Mouse (Mus musculus) embryonic facial prominence, embryonic 11.5 days (tissue): ENCODE measurements around the gene Vmn2r70. TPM values are rescaled to one million over a fixed set of nuclear protein-coding genes. Genes with fewer than 3 reads are reported as not detected.

Experiments
- ATAC-seq: fragments of 200-750 bp; cut with Nextera tagmentation; replicated peaks from 2 replicates; pipeline ENCODE4 v1.8.0; 2017; ENCODE audit warnings: low read depth; ENCODE audit not compliant: insufficient number of reproducible peaks, low FRiP score, low TSS enrichment
- DNase-seq: peaks from one replicate; pipeline ENCODE4 v3.0.0-alpha.2; 2015; ENCODE audit warnings: low spot score
- H3K27ac ChIP-seq: fragments of 300-500 bp; sonication (generic); replicated peaks from 2 replicates; pipeline ENCODE4 v1.5.1; 2014; ENCODE audit warnings: mild to moderate bottlenecking, low read depth, low read length, control low read depth
- H3K27me3 ChIP-seq: fragments of 300-500 bp; sonication (generic); 2 replicates; pipeline ENCODE4 v1.6.1; 2014; ENCODE audit warnings: mild to moderate bottlenecking, low read length, moderate library complexity, mixed read lengths; ENCODE audit not compliant: control insufficient read depth, insufficient read depth
- H3K36me3 ChIP-seq: fragments of 300-500 bp; sonication (generic); replicated peaks from 2 replicates; pipeline ENCODE4 v1.6.1; 2014; ENCODE audit warnings: low read depth, mild to moderate bottlenecking, low read length, moderate library complexity, mixed read lengths; ENCODE audit not compliant: control insufficient read depth, insufficient read depth
- H3K4me1 ChIP-seq: fragments of 300-500 bp; sonication (generic); 2 replicates; pipeline ENCODE4 v1.6.1; 2014; ENCODE audit warnings: low read length, mixed read lengths; ENCODE audit not compliant: control insufficient read depth, insufficient read depth
- H3K4me2 ChIP-seq: fragments of 300-500 bp; sonication (generic); 2 replicates; pipeline ENCODE4 v1.6.1; 2014; ENCODE audit warnings: low read depth, mild to moderate bottlenecking, control low read depth, low read length, moderate library complexity
- H3K4me3 ChIP-seq: fragments of 300-500 bp; sonication (generic); 2 replicates; pipeline ENCODE4 v1.5.1; 2014; ENCODE audit warnings: low read depth, low read length, control low read depth
- H3K9ac ChIP-seq: fragments of 300-500 bp; sonication (generic); replicated peaks from 2 replicates; pipeline ENCODE4 v1.6.1; 2014; ENCODE audit warnings: mild to moderate bottlenecking, control low read depth, low read length
- H3K9me3 ChIP-seq: fragments of 300-500 bp; sonication (generic); replicated peaks from 2 replicates; pipeline ENCODE4 v1.6.1; 2016; ENCODE audit warnings: mild to moderate bottlenecking, low read length, inconsistent platforms, mixed read lengths; ENCODE audit not compliant: control insufficient read depth
- WGBS: fragments of 180-500 bp; shearing (Covaris S2); extraction: QIAGEN DNeasy Blood & Tissue Kit; methylation state at CpG from one replicate; pipeline ENCODE4 v1.1.7; 2014; 5-methylcytosine and 5-hydroxymethylcytosine counted together
- polyA plus RNA-seq: library from polyadenylated mRNA; unstranded; fragments of >200 nt; fragmentation: Nextera tagmentation; extraction: Ambion mirVana; gene quantifications from 2 replicates; pipeline ENCODE4 v1.2.1, GENCODE M21; 2014

Gene Vmn2r70
- polyA plus RNA-seq: not detected in 2 replicates

DNA sequence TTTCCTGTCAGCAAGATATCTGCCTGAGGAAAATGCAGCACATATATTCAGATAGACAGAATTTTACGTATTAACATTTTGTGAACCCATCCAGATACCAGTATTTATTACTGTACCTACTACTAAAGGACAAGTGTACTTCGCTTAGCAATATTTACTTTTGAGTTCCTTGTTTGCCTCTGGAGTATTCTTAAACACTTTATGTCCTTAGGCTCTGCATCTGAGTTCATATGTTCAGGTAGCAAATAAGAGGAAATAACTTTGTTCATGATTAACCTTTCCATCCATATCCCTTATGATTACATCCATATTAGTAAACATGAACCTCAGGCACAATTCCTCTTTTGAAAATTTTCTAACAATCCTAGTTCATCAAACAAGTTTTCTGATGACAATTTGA, at the start of gene Vmn2r70:
TSS of gene Vmn2r70 (minus strand) at position 101 of the 400 bp plus-strand sequence.
- H3K9me3 ChIP-seq: no peaks in the 10 kb centered on the region
- H3K4me3 ChIP-seq: no peak within 1 kb of the TSS
- no peak within 1 kb of the TSS for H3K27ac ChIP-seq
- WGBS: 79% methylated on average over 2 of the region's 2 CpGs
- no peaks in the 10 kb centered on the region for H3K4me1 ChIP-seq
- no peak for ATAC-seq
- H3K36me3 ChIP-seq: no peaks in the 10 kb centered on the region
- H3K9ac ChIP-seq: no peak within 1 kb of the TSS
- DNase-seq: no peak
- no peaks in the 10 kb centered on the region for H3K27me3 ChIP-seq
- H3K4me2 ChIP-seq: no peak within 1 kb of the TSS

DNA sequence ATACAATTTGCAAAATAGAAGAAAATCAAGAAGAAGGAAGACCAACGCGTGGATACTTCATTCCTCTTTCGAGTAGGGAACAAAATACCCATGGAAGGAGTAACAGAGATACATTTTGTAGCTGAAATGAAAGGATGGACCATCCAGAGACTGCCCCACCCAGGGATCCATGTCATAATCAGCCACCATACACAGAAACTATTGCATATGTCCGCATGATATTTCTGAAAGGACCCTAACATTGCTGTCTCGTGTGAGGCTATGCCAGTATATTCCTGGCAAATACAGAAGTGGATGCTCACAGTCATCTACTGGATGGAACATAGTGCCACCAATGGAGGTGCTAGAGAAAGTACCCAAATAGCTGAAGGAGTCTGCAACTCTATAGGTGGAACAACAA, 6.2 kb downstream of the Vmn2r70 start, which contains the start of gene Vmn2r71:
TSS of gene Vmn2r71 (plus strand) at position 301 of the 400 bp plus-strand sequence.
- H3K9me3 ChIP-seq: no peaks in the 10 kb centered on the region
- ATAC-seq (no peak), DNase-seq (no peak)
- no peaks in the 10 kb centered on the region for H3K36me3 ChIP-seq
- H3K4me2 ChIP-seq: no peak within 1 kb of the TSS
- 78% methylated on average over 5 of the region's 5 CpGs for WGBS
- H3K27me3 ChIP-seq: no peaks in the 10 kb centered on the region
- no peak within 1 kb of the TSS for H3K27ac ChIP-seq
- H3K4me3 ChIP-seq: no peak within 1 kb of the TSS
- H3K9ac ChIP-seq: no peak within 1 kb of the TSS
- no peaks in the 10 kb centered on the region for H3K4me1 ChIP-seq

DNA sequence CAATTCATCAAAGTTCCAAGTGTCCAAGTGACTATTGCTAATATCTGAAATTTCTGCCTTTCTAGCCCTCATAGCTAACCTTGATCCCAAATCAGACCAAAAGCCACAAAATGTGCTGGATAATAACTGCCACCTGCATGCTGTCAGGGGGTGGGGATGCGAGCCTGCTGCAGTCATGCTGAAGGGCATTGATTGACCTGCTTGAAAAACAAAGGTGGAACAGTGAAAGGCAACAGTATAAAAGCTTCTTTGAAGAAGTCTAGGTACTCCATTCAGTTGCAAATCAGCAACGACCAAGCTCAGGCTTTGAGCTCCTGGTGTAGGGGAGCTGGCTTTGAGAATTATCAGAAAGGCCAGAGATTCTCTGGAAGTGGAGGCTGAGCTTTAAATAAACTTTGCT, 25.9 kb downstream of the Vmn2r70 start:
- no peak for DNase-seq
- no peaks in the 10 kb centered on the region for H3K36me3 ChIP-seq
- 66% methylated on average over 2 of the region's 2 CpGs for WGBS

DNA sequence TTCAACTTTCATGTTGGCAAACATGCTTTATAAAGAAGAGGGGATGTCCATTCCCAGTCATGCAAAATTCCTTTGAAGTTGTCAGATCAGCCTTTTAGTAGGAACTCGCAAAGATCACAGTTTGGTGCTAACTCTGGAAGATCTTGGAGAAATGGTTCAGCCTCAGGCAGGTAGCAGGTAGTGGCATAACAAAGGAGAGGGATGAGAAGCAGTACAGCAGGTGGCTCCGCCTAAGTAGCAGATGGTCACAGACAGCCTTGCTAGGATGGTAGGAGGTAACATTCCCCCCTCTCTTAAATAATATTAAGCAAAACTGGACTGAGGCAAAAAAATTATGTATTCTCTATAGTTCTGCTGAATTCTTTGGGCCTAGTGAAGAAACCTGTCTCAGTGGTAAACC, 26.9 kb downstream of the Vmn2r70 start:
- ATAC-seq: no peak
- no peak for DNase-seq
- 88% methylated on average over 2 of the region's 2 CpGs for WGBS

More for the DNA sequence above, 25.9 kb downstream of the Vmn2r70 start:
- no peaks in the 10 kb centered on the region for H3K27me3 ChIP-seq
- H3K4me3 ChIP-seq: no peak overlapping the region
- no peaks in the 10 kb centered on the region for H3K4me1 ChIP-seq
- no peak overlapping the region for H3K9ac ChIP-seq
- ATAC-seq: no peak
- H3K27ac ChIP-seq: no peak overlapping the region
- no peak overlapping the region for H3K4me2 ChIP-seq
- no peaks in the 10 kb centered on the region for H3K9me3 ChIP-seq

More for the DNA sequence above, 26.9 kb downstream of the Vmn2r70 start:
- Histone ChIP-seq H3K27ac (no peak overlapping the region), H3K9me3 (no peaks in the 10 kb centered on the region), H3K36me3 (no peaks in the 10 kb centered on the region), H3K4me1 (no peaks in the 10 kb centered on the region), H3K4me3 (no peak overlapping the region), H3K9ac (no peak overlapping the region), H3K27me3 (no peaks in the 10 kb centered on the region), H3K4me2 (no peak overlapping the region)

Other genes with a start within 250 kb of the Vmn2r70 start
- gene Vmn2r69, start 153.3 kb downstream of the Vmn2r70 start, polyA plus RNA-seq: not detected in 2 replicates
- gene Vmn2r71, start 6.1 kb downstream of the Vmn2r70 start, polyA plus RNA-seq: not detected in 2 replicates
- gene Vmn2r72, start 185.9 kb upstream of the Vmn2r70 start, polyA plus RNA-seq: not detected in 2 replicates